Mouse (Mus musculus): ENCODE measurements at regions not wholly inside any gene's neighbourhood (a gene's known extent, or its start where the extent isn't known, plus 50 kb on each side); places are given as distances from the start of the nearest gene placed in this dataset.

GRCm38 (mm10) chr13:84680971-84681370 lies 458.9 kb downstream of the Tmem161b start:
- no peaks in the 10 kb centered on the region for H3K27me3 ChIP-seq
- no peaks in the 10 kb centered on the region for H3K4me1 ChIP-seq
- no peaks in the 10 kb centered on the region for H3K9me3 ChIP-seq
- 74% methylated on average over 2 of the region's 2 CpGs for WGBS
- no peak overlapping the region for H3K4me3 ChIP-seq
- no peaks in the 10 kb centered on the region for H3K36me3 ChIP-seq
- H3K27ac ChIP-seq = no peak overlapping the region
- H3K4me2 ChIP-seq (replicated peaks) = no peak overlapping the region
- H3K9ac ChIP-seq = no peak overlapping the region
- ATAC-seq (ENCODE audit: low FRiP score, low read depth) = no peak

- ATAC-seq (ENCODE audit: low FRiP score, low read depth) = no peak
- WGBS = 59% methylated on average over 2 of the region's 2 CpGs
- Histone ChIP-seq H3K9ac (no peak overlapping the region), H3K27ac (no peak overlapping the region), H3K4me3 (no peak overlapping the region), H3K9me3 (no peaks in the 10 kb centered on the region), H3K4me2 (replicated peaks) (no peak overlapping the region), H3K4me1 (no peaks in the 10 kb centered on the region), H3K27me3 (no peaks in the 10 kb centered on the region), H3K36me3 (no peaks in the 10 kb centered on the region)
Measured at GRCm38 (mm10) chr13:84685930-84686329, 463.8 kb downstream of the Tmem161b start.

GRCm38 (mm10) chr13:84693462-84693861 lies 471.4 kb downstream of the Tmem161b start:
- no peaks in the 10 kb centered on the region for H3K27me3 ChIP-seq
- no peak overlapping the region for H3K9ac ChIP-seq
- H3K9me3 ChIP-seq = no peaks in the 10 kb centered on the region
- no peak overlapping the region for H3K27ac ChIP-seq
- H3K4me3 ChIP-seq = no peak overlapping the region
- WGBS = 47% methylated on average over 2 of the region's 2 CpGs
- ATAC-seq (ENCODE audit: low FRiP score, low read depth) = no peak
- no peaks in the 10 kb centered on the region for H3K36me3 ChIP-seq
- H3K4me1 ChIP-seq = no peaks in the 10 kb centered on the region
- H3K4me2 ChIP-seq (replicated peaks) = no peak overlapping the region

GRCm38 (mm10) chr13:84698472-84699080 lies 476.5 kb downstream of the Tmem161b start:
- H3K9ac ChIP-seq = no peak overlapping the region
- H3K4me1 ChIP-seq = no peaks in the 10 kb centered on the region
- WGBS = 57% methylated on average over 3 of the region's 3 CpGs
- no peaks in the 10 kb centered on the region for H3K9me3 ChIP-seq
- no peak for ATAC-seq (ENCODE audit: low FRiP score, low read depth)
- no peak overlapping the region for H3K4me2 ChIP-seq (replicated peaks)
- H3K4me3 ChIP-seq = no peak overlapping the region
- H3K36me3 ChIP-seq = no peaks in the 10 kb centered on the region
- H3K27me3 ChIP-seq = no peaks in the 10 kb centered on the region
- no peak overlapping the region for H3K27ac ChIP-seq

- no peak for ATAC-seq (ENCODE audit: low FRiP score, low read depth)
- Histone ChIP-seq H3K9me3 (peaks cover 4% of the 10 kb centered on the region; the same call in 1 of the 2 replicates), H3K9ac (no peak overlapping the region), H3K4me3 (no peak overlapping the region), H3K27ac (no peak overlapping the region), H3K4me1 (no peaks in the 10 kb centered on the region), H3K36me3 (no peaks in the 10 kb centered on the region), H3K4me2 (replicated peaks) (no peak overlapping the region), H3K27me3 (no peaks in the 10 kb centered on the region)
- WGBS = 86% methylated on average over 4 of the region's 4 CpGs
Measured at GRCm38 (mm10) chr13:84741231-84741630, 448.0 kb upstream of the Ccnh start.

- H3K9ac ChIP-seq = no peak overlapping the region
- WGBS = 91% methylated on average over 2 of the region's 2 CpGs
- no peak overlapping the region for H3K4me2 ChIP-seq (replicated peaks)
- ATAC-seq (ENCODE audit: low FRiP score, low read depth) = no peak
- no peak overlapping the region for H3K27ac ChIP-seq
- no peaks in the 10 kb centered on the region for H3K36me3 ChIP-seq
- H3K27me3 ChIP-seq = no peaks in the 10 kb centered on the region
- no peaks in the 10 kb centered on the region for H3K9me3 ChIP-seq
- H3K4me3 ChIP-seq = no peak overlapping the region
- no peaks in the 10 kb centered on the region for H3K4me1 ChIP-seq
Measured at GRCm38 (mm10) chr13:84748331-84748730, 440.9 kb upstream of the Ccnh start.

- Histone ChIP-seq H3K36me3 (no peaks in the 10 kb centered on the region), H3K9me3 (no peaks in the 10 kb centered on the region), H3K27ac (no peak overlapping the region), H3K4me1 (no peaks in the 10 kb centered on the region), H3K27me3 (no peaks in the 10 kb centered on the region), H3K9ac (no peak overlapping the region), H3K4me3 (no peak overlapping the region), H3K4me2 (replicated peaks) (no peak overlapping the region)
- no peak for ATAC-seq (ENCODE audit: low FRiP score, low read depth)
- WGBS = 91% methylated on average over 1 of the region's 1 CpGs
Measured at GRCm38 (mm10) chr13:84749214-84749613, 440.0 kb upstream of the Ccnh start.

- no peaks in the 10 kb centered on the region for H3K9me3 ChIP-seq
- 87% methylated on average over 2 of the region's 2 CpGs for WGBS
- H3K4me3 ChIP-seq = no peak overlapping the region
- H3K36me3 ChIP-seq = no peaks in the 10 kb centered on the region
- no peak overlapping the region for H3K9ac ChIP-seq
- H3K27ac ChIP-seq = no peak overlapping the region
- H3K4me1 ChIP-seq = no peaks in the 10 kb centered on the region
- no peak for ATAC-seq (ENCODE audit: low FRiP score, low read depth)
- H3K27me3 ChIP-seq = no peaks in the 10 kb centered on the region
- H3K4me2 ChIP-seq (replicated peaks) = no peak overlapping the region
Measured at GRCm38 (mm10) chr13:84750136-84750535, 439.1 kb upstream of the Ccnh start.

- no peak overlapping the region for H3K27ac ChIP-seq
- no peak overlapping the region for H3K9ac ChIP-seq
- 69% methylated on average over 2 of the region's 2 CpGs for WGBS
- H3K9me3 ChIP-seq = no peaks in the 10 kb centered on the region
- no peaks in the 10 kb centered on the region for H3K36me3 ChIP-seq
- no peak overlapping the region for H3K4me3 ChIP-seq
- H3K4me1 ChIP-seq = no peaks in the 10 kb centered on the region
- H3K4me2 ChIP-seq (replicated peaks) = no peak overlapping the region
- no peaks in the 10 kb centered on the region for H3K27me3 ChIP-seq
- no peak for ATAC-seq (ENCODE audit: low FRiP score, low read depth)
Measured at GRCm38 (mm10) chr13:84751576-84752490, 437.4 kb upstream of the Ccnh start.

GRCm38 (mm10) chr13:84752491-84752820 lies 436.8 kb upstream of the Ccnh start:
- Histone ChIP-seq H3K27me3 (no peaks in the 10 kb centered on the region), H3K9me3 (no peaks in the 10 kb centered on the region), H3K4me2 (replicated peaks) (no peak overlapping the region), H3K4me1 (no peaks in the 10 kb centered on the region), H3K36me3 (no peaks in the 10 kb centered on the region), H3K4me3 (no peak overlapping the region), H3K27ac (no peak overlapping the region), H3K9ac (no peak overlapping the region)
- no peak for ATAC-seq (ENCODE audit: low FRiP score, low read depth)
- 72% methylated on average over 4 of the region's 4 CpGs for WGBS

GRCm38 (mm10) chr13:84753751-84754500 lies 435.3 kb upstream of the Ccnh start:
- no peaks in the 10 kb centered on the region for H3K4me1 ChIP-seq
- H3K27ac ChIP-seq = no peak overlapping the region
- ATAC-seq (ENCODE audit: low FRiP score, low read depth) = no peak
- H3K27me3 ChIP-seq = no peaks in the 10 kb centered on the region
- 74% methylated on average over 4 of the region's 4 CpGs for WGBS
- no peaks in the 10 kb centered on the region for H3K36me3 ChIP-seq
- H3K4me3 ChIP-seq = no peak overlapping the region
- no peak overlapping the region for H3K4me2 ChIP-seq (replicated peaks)
- H3K9me3 ChIP-seq = no peaks in the 10 kb centered on the region
- H3K9ac ChIP-seq = no peak overlapping the region
